Mouse (Mus musculus): ENCODE results near the gene Ugt1a8.

DNA sequence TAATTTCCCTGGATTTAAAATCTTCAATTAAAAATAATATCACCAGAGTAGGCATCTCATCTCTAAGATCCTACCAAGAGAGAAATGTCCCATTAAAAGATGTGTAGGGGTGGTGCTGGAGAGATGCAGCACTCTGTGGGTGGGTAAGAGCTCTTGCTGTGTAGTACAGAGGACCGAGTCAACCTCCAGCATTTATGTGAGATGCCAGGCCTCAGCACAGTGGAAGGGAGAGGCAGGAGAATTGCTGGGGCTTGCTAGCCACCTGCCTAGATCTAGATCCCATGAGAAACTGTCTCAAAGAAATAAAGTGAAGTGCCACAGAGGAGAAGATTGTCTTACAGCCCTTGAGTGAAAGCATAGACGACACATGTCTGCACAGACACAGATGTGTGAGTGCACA, 128.9 kb downstream of the Ugt1a8 start:
- TF ChIP-seq CTCF (IDR thresholded peaks at IDR 0.05; ENCODE audit: low read depth, low read length), result no peak
- no peak for TF ChIP-seq POLR2A (IDR thresholded peaks at IDR 0.05; ENCODE audit: extremely low read depth, insufficient read depth, low read length)
